Mouse (Mus musculus) MEL (cell line): Measurements from ENCODE around the gene Slc29a4. TPM values are rescaled to one million over a fixed set of nuclear protein-coding genes. Genes with fewer than 3 reads are reported as not detected.

Experiments used
- DNase-seq: peaks from one replicate; pipeline ENCODE4 v3.0.0; 2011; ENCODE audit warnings: low read depth, low spot score
- H3K27ac ChIP-seq: 2 replicates; pipeline ENCODE4 v1.5.1; 2012; ENCODE audit warnings: low read depth, mild to moderate bottlenecking, control low read depth, low read length, moderate library complexity; ENCODE audit not compliant: control insufficient read depth
- H3K27me3 ChIP-seq, 2 experiments: fragments of 150-350 bp in 1 of 2; sonication (generic) in 1 of 2; 2 replicates each; pipeline ENCODE4 v1.6.1; 2012; ENCODE audit warnings: low read length in 2 of 2, mild to moderate bottlenecking in 2 of 2, improper control_type of control experiment in 1 of 2, moderate library complexity in 1 of 2; ENCODE audit not compliant: insufficient read depth in 2 of 2, control insufficient read depth in 1 of 2
- H3K36me3 ChIP-seq, 2 experiments: 2 replicates each; pipeline ENCODE4 v1.6.1; 2012 to 2014; ENCODE audit warnings: low read length in 2 of 2, improper control_type of control experiment in 1 of 2, inconsistent platforms in 1 of 2, mild to moderate bottlenecking in 1 of 2; ENCODE audit not compliant: insufficient read depth in 2 of 2, control insufficient read depth in 1 of 2
- H3K4me1 ChIP-seq, 2 experiments: fragments of 150-350 bp in 1 of 2; sonication (generic) in 1 of 2; 2 replicates each; pipeline ENCODE4 v1.6.1; 2012; ENCODE audit warnings: low read length in 2 of 2, improper control_type of control experiment in 1 of 2, mild to moderate bottlenecking in 1 of 2; ENCODE audit not compliant: insufficient read depth in 2 of 2, control insufficient read depth in 1 of 2
- H3K4me3 ChIP-seq, 2 experiments: fragments of 150-350 bp in 1 of 2; sonication (generic) in 1 of 2; 2 replicates each; pipeline ENCODE4 v1.5.1; 2012; ENCODE audit warnings: low read depth in 2 of 2, low read length in 2 of 2, mild to moderate bottlenecking in 2 of 2, moderate library complexity in 2 of 2, control low read depth in 1 of 2, improper control_type of control experiment in 1 of 2; ENCODE audit not compliant: control insufficient read depth in 1 of 2, insufficient read depth in 1 of 2
- H3K79me2 ChIP-seq: 2 replicates; pipeline ENCODE4 v1.6.1; 2012; ENCODE audit warnings: mild to moderate bottlenecking, low read length, moderate library complexity; ENCODE audit not compliant: control insufficient read depth, poor library complexity, insufficient read depth
- H3K9ac ChIP-seq: 2 replicates; pipeline ENCODE4 v1.6.1; 2012; ENCODE audit warnings: low read depth, mild to moderate bottlenecking, control low read depth, low read length, moderate library complexity; ENCODE audit not compliant: control insufficient read depth, poor library complexity, severe bottlenecking
- H3K9me3 ChIP-seq: fragments of 150-350 bp; sonication (generic); replicated peaks from 2 replicates; pipeline ENCODE4 v1.6.1; 2012; ENCODE audit warnings: mild to moderate bottlenecking, low read length, improper control_type of control experiment, moderate library complexity; ENCODE audit not compliant: insufficient read depth
- CHD1 ChIP-seq: IDR thresholded peaks from 2 replicates; pipeline ENCODE4 v1.6.1; 2012; ENCODE audit warnings: low read depth, mild to moderate bottlenecking, inconsistent platforms, low read length, improper control_type of control experiment
- CTCF ChIP-seq, 3 experiments: IDR thresholded peaks in 2 of 3; conservative IDR thresholded peaks in 1 of 3; 2 replicates each; pipeline ENCODE4 v1.5.1; 2011 to 2012; ENCODE audit warnings: low read length in 3 of 3, low read depth in 2 of 3, mild to moderate bottlenecking in 2 of 3, improper control_type of control experiment in 1 of 3, inconsistent platforms in 1 of 3, mixed read lengths in 1 of 3, moderate library complexity in 1 of 3; ENCODE audit not compliant: control insufficient read depth in 1 of 3, insufficient read depth in 1 of 3, poor library complexity in 1 of 3, severe bottlenecking in 1 of 3
- GABPA ChIP-seq: IDR thresholded peaks from 2 replicates; pipeline ENCODE4 v1.6.1; 2012; ENCODE audit warnings: low read depth, mild to moderate bottlenecking, inconsistent platforms, low read length, improper control_type of control experiment, moderate library complexity
- HCFC1 ChIP-seq: IDR thresholded peaks from 2 replicates; pipeline ENCODE4 v1.6.1; 2012; ENCODE audit warnings: low read depth, mild to moderate bottlenecking, inconsistent platforms, low read length, improper control_type of control experiment, moderate library complexity
- JUND ChIP-seq: IDR thresholded peaks from 2 replicates; pipeline ENCODE4 v1.6.1; 2011; ENCODE audit warnings: low read depth, mild to moderate bottlenecking, improper control_type of control experiment, low read length
- MAFK ChIP-seq: IDR thresholded peaks from 2 replicates; pipeline ENCODE4 v1.6.1; 2011; ENCODE audit warnings: low read depth, mild to moderate bottlenecking, low read length, improper control_type of control experiment, borderline replicate concordance
- MAZ ChIP-seq: IDR thresholded peaks from 2 replicates; pipeline ENCODE4 v1.6.1; 2012; ENCODE audit warnings: low read depth, mild to moderate bottlenecking, inconsistent platforms, low read length, improper control_type of control experiment
- MEF2A ChIP-seq: IDR thresholded peaks from 2 replicates; pipeline ENCODE4 v1.6.1; 2014; ENCODE audit warnings: low read depth, mild to moderate bottlenecking, inconsistent platforms, low read length, improper control_type of control experiment; ENCODE audit not compliant: poor library complexity, insufficient replicate concordance, severe bottlenecking; ENCODE audit errors: extremely low read depth
- MYB ChIP-seq: IDR thresholded peaks from 2 replicates; pipeline ENCODE4 v1.6.1; 2011; ENCODE audit warnings: mild to moderate bottlenecking, low read depth, low read length, improper control_type of control experiment
- MYC ChIP-seq: IDR thresholded peaks from 2 replicates; pipeline ENCODE4 v1.6.1; 2011; ENCODE audit warnings: low read depth, mild to moderate bottlenecking, low read length, improper control_type of control experiment, moderate library complexity
- NRF1 ChIP-seq: IDR thresholded peaks from 2 replicates; pipeline ENCODE4 v1.6.1; 2014; ENCODE audit warnings: low read depth, mild to moderate bottlenecking, inconsistent platforms, low read length, improper control_type of control experiment, moderate library complexity; ENCODE audit not compliant: poor library complexity, insufficient read depth, severe bottlenecking
- POLR2AphosphoS2 ChIP-seq: IDR thresholded peaks from 2 replicates; pipeline ENCODE4 v1.6.1; 2011; ENCODE audit warnings: low read length, improper control_type of control experiment
- POLR2AphosphoS5 ChIP-seq: IDR thresholded peaks from 2 replicates; pipeline ENCODE4 v1.6.1; 2012; ENCODE audit warnings: low read depth, borderline replicate concordance, mild to moderate bottlenecking, inconsistent platforms, low read length, moderate library complexity, mixed read lengths
- SIN3A ChIP-seq: IDR thresholded peaks from 2 replicates; pipeline ENCODE4 v1.6.1; 2012; ENCODE audit warnings: low read length, improper control_type of control experiment, inconsistent platforms
- TAL1 ChIP-seq: IDR thresholded peaks from 2 replicates; pipeline ENCODE4 v1.6.1; 2012; ENCODE audit warnings: mild to moderate bottlenecking, inconsistent platforms, low read length, moderate library complexity, mixed read lengths
- TCF12 ChIP-seq: IDR thresholded peaks from 2 replicates; pipeline ENCODE4 v1.6.1; 2014; ENCODE audit warnings: low read depth, mild to moderate bottlenecking, inconsistent platforms, low read length, improper control_type of control experiment, moderate library complexity
- USF2 ChIP-seq, 2 experiments: IDR thresholded peaks; 2 replicates each; pipeline ENCODE4 v1.6.1; 2011 to 2012; ENCODE audit warnings: improper control_type of control experiment in 2 of 2, low read length in 2 of 2, borderline replicate concordance in 1 of 2, inconsistent platforms in 1 of 2, low read depth in 1 of 2, mild to moderate bottlenecking in 1 of 2; ENCODE audit not compliant: insufficient read depth in 1 of 2
- ZC3H11A ChIP-seq: IDR thresholded peaks from 2 replicates; pipeline ENCODE4 v1.6.1; 2012; ENCODE audit warnings: low read depth, mild to moderate bottlenecking, inconsistent platforms, low read length, improper control_type of control experiment
- ZNF384 ChIP-seq: IDR thresholded peaks from 2 replicates; pipeline ENCODE4 v1.6.1; 2012; ENCODE audit warnings: low read depth, mild to moderate bottlenecking, inconsistent platforms, low read length, improper control_type of control experiment
- polyA plus RNA-seq, 2 experiments: library from polyadenylated mRNA; stranded (reverse) in 1 of 2; unstranded in 1 of 2; fragments of >175 nt in 1 of 2; fragments of >200 nt in 1 of 2; gene quantifications; 2 replicates each; pipeline versions ENCODE4 v1.2.1 to v1.2.4; 2012; ENCODE audit warnings: low replicate concordance in 2 of 2, low read depth in 1 of 2; ENCODE audit not compliant: insufficient read length in 2 of 2, insufficient read depth in 1 of 2, missing spikeins in 1 of 2
- total RNA-seq: library from RNA; depleted of rRNA; stranded (reverse); fragments of 300-350 nt; gene quantifications from 2 replicates; pipeline ENCODE4 v1.2.3, GENCODE M21; 2012

Slc29a4 gene
- total and polyA plus RNA-seq, 3 experiments = not detected

GRCm38 (mm10) chr5:142701651-142702510, 9.6 kb downstream of the Slc29a4 start:
- H3K4me1 ChIP-seq = no peaks in the 10 kb centered on the region
- no peaks in the 10 kb centered on the region for H3K36me3 ChIP-seq
- TF ChIP-seq HCFC1 (no peak), MYC (no peak), USF2 (IDR thresholded peaks at IDR 0.05; ENCODE audit: borderline replicate concordance in 1 of 2, insufficient read depth in 1 of 2, low read depth in 1 of 2, low read length in 2 of 2) (no peak), POLR2AphosphoS2 (no peak), CTCF (IDR thresholded peaks at IDR 0.05 in 2 of 3, conservative IDR thresholded peaks at IDR 0.05 in 1 of 3; ENCODE audit: control insufficient read depth in 1 of 3, insufficient read depth in 1 of 3, low read depth in 2 of 3, low read length in 3 of 3, poor library complexity in 1 of 3, severe bottlenecking in 1 of 3) (no peak), ZNF384 (no peak), MAZ (no peak), MEF2A (no peak), CHD1 (no peak), MYB (no peak), TCF12 (no peak), SIN3A (no peak)
- H3K9ac ChIP-seq = no peak overlapping the region
- H3K27ac ChIP-seq = no peak overlapping the region
- H3K27me3 ChIP-seq = no peaks in the 10 kb centered on the region
- no peaks in the 10 kb centered on the region for H3K9me3 ChIP-seq
- H3K79me2 ChIP-seq = no peaks in the 10 kb centered on the region
- no peak for DNase-seq
- no peak overlapping the region for H3K4me3 ChIP-seq

DNA sequence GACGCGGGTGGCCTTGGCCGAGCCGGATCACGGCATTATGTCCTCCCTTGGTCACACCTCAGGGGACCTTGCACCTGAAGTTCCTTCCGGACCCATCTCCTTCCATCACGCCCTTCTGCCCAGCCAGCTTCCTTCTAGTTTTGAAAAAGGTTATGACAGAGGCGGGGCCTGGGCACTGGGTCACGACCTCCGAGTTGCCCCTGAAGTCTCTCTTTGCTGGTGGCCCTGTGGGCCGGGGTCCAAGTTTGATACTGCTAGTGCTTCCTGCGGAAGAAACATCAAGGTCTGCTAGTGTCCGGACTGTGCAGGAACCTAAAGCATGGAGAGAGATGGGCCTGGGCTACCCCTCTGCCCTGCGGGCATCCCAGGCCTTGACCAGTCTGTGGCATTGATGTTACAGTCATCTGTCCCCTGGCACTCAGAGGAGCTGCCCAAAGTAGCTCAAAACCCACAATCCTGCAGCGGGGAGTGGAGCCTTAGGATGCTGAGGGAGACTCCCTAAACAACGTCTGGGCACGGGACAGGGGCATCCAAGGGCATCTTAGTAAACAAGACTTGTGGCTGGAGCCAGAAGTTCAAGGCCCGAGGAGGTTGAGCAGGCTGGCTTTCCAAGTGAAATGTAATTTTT, 10.3 kb downstream of the Slc29a4 start:
- no peak for TF ChIP-seq HCFC1
- no peak for TF ChIP-seq POLR2AphosphoS5
- no peak for TF ChIP-seq CTCF (IDR thresholded peaks at IDR 0.05 in 2 of 3, conservative IDR thresholded peaks at IDR 0.05 in 1 of 3; ENCODE audit: control insufficient read depth in 1 of 3, insufficient read depth in 1 of 3, low read depth in 2 of 3, low read length in 3 of 3, poor library complexity in 1 of 3, severe bottlenecking in 1 of 3)
- TF ChIP-seq ZC3H11A = no peak
- no peak for TF ChIP-seq NRF1
- TF ChIP-seq MYB = no peak
- TF ChIP-seq ZNF384 = no peak
- TF ChIP-seq MAZ = no peak
- TF ChIP-seq JUND = no peak
- TF ChIP-seq GABPA = no peak
- TF ChIP-seq MAFK = no peak
- no peak for TF ChIP-seq TAL1
- Histone ChIP-seq H3K4me1 (no peaks in the 10 kb centered on the region), H3K4me3 (no peak overlapping the region), H3K36me3 (no peaks in the 10 kb centered on the region), H3K9me3 (no peaks in the 10 kb centered on the region), H3K79me2 (no peaks in the 10 kb centered on the region), H3K27ac (no peak overlapping the region), H3K9ac (no peak overlapping the region), H3K27me3 (no peaks in the 10 kb centered on the region)
- DNase-seq = no peak
